Mouse (Mus musculus): ENCODE measurements around the gene Tnr. TPM values are rescaled to one million over a fixed set of nuclear protein-coding genes. Genes with fewer than 3 reads are reported as not detected.
"Not testable (repeated sequence)": the region's sequence is repeated elsewhere in the genome, so short reads cannot be mapped to it uniquely, and the experiment has no call there.

The Tnr gene
- polyA plus RNA-seq, 1 experiment from 2014 or later: 0.01 TPM

GRCm38 (mm10) chr1:159928681-159929335, 405.2 kb downstream of the Tnr start:
- H3K27me3 ChIP-seq: no peaks in the 10 kb centered on the region
- H3K36me3 ChIP-seq: no peaks in the 10 kb centered on the region
- H3K4me1 ChIP-seq (replicated peaks): no peaks in the 10 kb centered on the region
- no peak overlapping the region for H3K27ac ChIP-seq
- H3K9ac ChIP-seq: no peak overlapping the region
- DNase-seq (no peak), ATAC-seq (ENCODE audit: low read depth) (no peak)
- WGBS (ENCODE audit: insufficient replicate concordance): 61% methylated on average over 9 of the region's 9 CpGs
- no peak overlapping the region for H3K4me3 ChIP-seq (replicated peaks)
- no peaks in the 10 kb centered on the region for H3K9me3 ChIP-seq (replicated peaks)
- no peak overlapping the region for H3K4me2 ChIP-seq

GRCm38 (mm10) chr1:159932092-159932491, 408.5 kb downstream of the Tnr start:
- H3K36me3 ChIP-seq: no peaks in the 10 kb centered on the region
- DNase-seq (no peak), ATAC-seq (ENCODE audit: low read depth) (no peak)
- no peak overlapping the region for H3K27ac ChIP-seq
- no peak overlapping the region for H3K4me3 ChIP-seq (replicated peaks)
- H3K4me2 ChIP-seq: no peak overlapping the region
- no peaks in the 10 kb centered on the region for H3K9me3 ChIP-seq (replicated peaks)
- H3K4me1 ChIP-seq (replicated peaks): no peaks in the 10 kb centered on the region
- H3K27me3 ChIP-seq: no peaks in the 10 kb centered on the region
- H3K9ac ChIP-seq: no peak overlapping the region

- Histone ChIP-seq H3K9me3 (replicated peaks) (no peaks in the 10 kb centered on the region), H3K27ac (no peak overlapping the region), H3K4me1 (replicated peaks) (no peaks in the 10 kb centered on the region), H3K27me3 (no peaks in the 10 kb centered on the region), H3K4me2 (no peak overlapping the region), H3K4me3 (replicated peaks) (no peak overlapping the region), H3K9ac (no peak overlapping the region), H3K36me3 (no peaks in the 10 kb centered on the region)
- WGBS (ENCODE audit: insufficient replicate concordance): 35% methylated on average over 2 of the region's 2 CpGs
- DNase-seq (no peak), ATAC-seq (ENCODE audit: low read depth) (no peak)
These were observed 409.0 kb downstream of the Tnr start for GRCm38 (mm10) chr1:159932598-159932997.

- no peak overlapping the region for H3K9ac ChIP-seq
- no peaks in the 10 kb centered on the region for H3K9me3 ChIP-seq (replicated peaks)
- ATAC-seq (ENCODE audit: low read depth): no peak
- no peaks in the 10 kb centered on the region for H3K36me3 ChIP-seq
- no peaks in the 10 kb centered on the region for H3K4me1 ChIP-seq (replicated peaks)
- H3K4me3 ChIP-seq (replicated peaks): no peak overlapping the region
- no peak for DNase-seq
- H3K4me2 ChIP-seq: no peak overlapping the region
- H3K27ac ChIP-seq: no peak overlapping the region
- 63% methylated on average over 2 of the region's 2 CpGs for WGBS (ENCODE audit: insufficient replicate concordance)
- H3K27me3 ChIP-seq: no peaks in the 10 kb centered on the region
These were observed 414.9 kb downstream of the Tnr start for GRCm38 (mm10) chr1:159938449-159938848.

GRCm38 (mm10) chr1:159939335-159939734, 415.8 kb downstream of the Tnr start:
- Histone ChIP-seq H3K4me2 (no peak overlapping the region), H3K27me3 (no peaks in the 10 kb centered on the region), H3K4me1 (replicated peaks) (no peaks in the 10 kb centered on the region), H3K9me3 (replicated peaks) (no peaks in the 10 kb centered on the region), H3K27ac (no peak overlapping the region), H3K4me3 (replicated peaks) (no peak overlapping the region), H3K36me3 (no peaks in the 10 kb centered on the region), H3K9ac (no peak overlapping the region)
- WGBS (ENCODE audit: insufficient replicate concordance): 52% methylated on average over 3 of the region's 3 CpGs
- DNase-seq (no peak), ATAC-seq (ENCODE audit: low read depth) (no peak)

GRCm38 (mm10) chr1:159953526-159953925, 430.0 kb downstream of the Tnr start:
- Histone ChIP-seq H3K27me3 (no peaks in the 10 kb centered on the region), H3K4me3 (replicated peaks) (no peak overlapping the region), H3K27ac (no peak overlapping the region), H3K4me1 (replicated peaks) (no peaks in the 10 kb centered on the region), H3K36me3 (no peaks in the 10 kb centered on the region), H3K9me3 (replicated peaks) (no peaks in the 10 kb centered on the region), H3K4me2 (no peak overlapping the region), H3K9ac (no peak overlapping the region)
- WGBS (ENCODE audit: insufficient replicate concordance): 7% methylated on average over 1 of the region's 1 CpGs
- ATAC-seq (ENCODE audit: low read depth) (no peak), DNase-seq (no peak)

GRCm38 (mm10) chr1:159963351-159963750, 439.8 kb downstream of the Tnr start:
- Histone ChIP-seq H3K27ac (no peak overlapping the region), H3K4me3 (replicated peaks) (no peak overlapping the region), H3K9me3 (replicated peaks) (no peaks in the 10 kb centered on the region), H3K27me3 (no peaks in the 10 kb centered on the region), H3K9ac (no peak overlapping the region), H3K4me2 (no peak overlapping the region), H3K36me3 (no peaks in the 10 kb centered on the region), H3K4me1 (replicated peaks) (no peaks in the 10 kb centered on the region)
- WGBS (ENCODE audit: insufficient replicate concordance): 48% methylated on average over 4 of the region's 4 CpGs
- ATAC-seq (ENCODE audit: low read depth) (no peak), DNase-seq (no peak)

GRCm38 (mm10) chr1:159966286-159966685, 442.7 kb downstream of the Tnr start:
- H3K4me1 ChIP-seq (replicated peaks); H3K36me3 ChIP-seq; H3K9me3 ChIP-seq (replicated peaks); ATAC-seq (ENCODE audit: low read depth); H3K9ac ChIP-seq; DNase-seq; H3K4me2 ChIP-seq; H3K27ac ChIP-seq; H3K27me3 ChIP-seq; H3K4me3 ChIP-seq (replicated peaks): not testable (repeated sequence)

- Histone ChIP-seq H3K27me3 (no peaks in the 10 kb centered on the region), H3K4me1 (replicated peaks) (no peaks in the 10 kb centered on the region), H3K4me2 (no peak overlapping the region), H3K27ac (no peak overlapping the region), H3K36me3 (no peaks in the 10 kb centered on the region), H3K9me3 (replicated peaks) (no peaks in the 10 kb centered on the region), H3K9ac (no peak overlapping the region), H3K4me3 (replicated peaks) (no peak overlapping the region)
- no peak for ATAC-seq (ENCODE audit: low read depth)
- no peak for DNase-seq
These were observed 444.8 kb downstream of the Tnr start for GRCm38 (mm10) chr1:159968395-159968794.

- Histone ChIP-seq H3K4me2 (no peak overlapping the region), H3K27ac (no peak overlapping the region), H3K27me3 (no peaks in the 10 kb centered on the region), H3K4me3 (replicated peaks) (no peak overlapping the region), H3K36me3 (no peaks in the 10 kb centered on the region), H3K9ac (no peak overlapping the region), H3K4me1 (replicated peaks) (no peaks in the 10 kb centered on the region), H3K9me3 (replicated peaks) (no peaks in the 10 kb centered on the region)
- 51% methylated on average over 2 of the region's 2 CpGs for WGBS (ENCODE audit: insufficient replicate concordance)
- no peak for ATAC-seq (ENCODE audit: low read depth)
- no peak for DNase-seq
These were observed 454.2 kb downstream of the Tnr start for GRCm38 (mm10) chr1:159977786-159978185.

GRCm38 (mm10) chr1:159979096-159979495, 455.5 kb downstream of the Tnr start:
- Histone ChIP-seq H3K27me3 (no peaks in the 10 kb centered on the region), H3K27ac (no peak overlapping the region), H3K4me3 (replicated peaks) (no peak overlapping the region), H3K4me2 (no peak overlapping the region), H3K9ac (no peak overlapping the region), H3K9me3 (replicated peaks) (no peaks in the 10 kb centered on the region), H3K4me1 (replicated peaks) (no peaks in the 10 kb centered on the region), H3K36me3 (no peaks in the 10 kb centered on the region)
- DNase-seq (no peak), ATAC-seq (ENCODE audit: low read depth) (no peak)
- 62% methylated on average over 2 of the region's 2 CpGs for WGBS (ENCODE audit: insufficient replicate concordance)

GRCm38 (mm10) chr1:159980355-159980754, 456.8 kb downstream of the Tnr start:
- no peak overlapping the region for H3K9ac ChIP-seq
- DNase-seq (no peak), ATAC-seq (ENCODE audit: low read depth) (no peak)
- H3K4me1 ChIP-seq (replicated peaks): no peaks in the 10 kb centered on the region
- H3K36me3 ChIP-seq: no peaks in the 10 kb centered on the region
- H3K27ac ChIP-seq: no peak overlapping the region
- 72% methylated on average over 1 of the region's 1 CpGs for WGBS (ENCODE audit: insufficient replicate concordance)
- H3K4me3 ChIP-seq (replicated peaks): no peak overlapping the region
- H3K27me3 ChIP-seq: no peaks in the 10 kb centered on the region
- H3K4me2 ChIP-seq: no peak overlapping the region
- no peaks in the 10 kb centered on the region for H3K9me3 ChIP-seq (replicated peaks)

Measured in liver, embryonic 13.5 days (tissue).